Mouse (Mus musculus) intestine, postnatal 0 days (tissue): ENCODE results near the gene Sprtn. TPM values are rescaled to one million over a fixed set of nuclear protein-coding genes. Genes with fewer than 3 reads are reported as not detected.
A peak's percentile ranks its signal among the peaks of the same experiment; 100 is the strongest.

Experiments
- ATAC-seq: fragments of 200-750 bp; cut with Nextera tagmentation; 2 replicates; pipeline ENCODE4 v1.8.0; 2017; ENCODE audit warnings: mild to moderate bottlenecking, moderate TSS enrichment, moderate library complexity
- H3K27ac ChIP-seq: fragments of 300-500 bp; sonication (generic); 2 replicates; pipeline ENCODE4 v1.5.1; 2014; ENCODE audit warnings: mild to moderate bottlenecking, low read depth, low read length, moderate library complexity
- H3K27me3 ChIP-seq: fragments of 300-500 bp; sonication (generic); replicated peaks from 2 replicates; pipeline ENCODE4 v1.6.1; 2014; ENCODE audit warnings: low read length, mixed read lengths; ENCODE audit not compliant: control insufficient read depth, insufficient read depth
- H3K36me3 ChIP-seq: fragments of 300-500 bp; sonication (generic); 2 replicates; pipeline ENCODE4 v1.6.1; 2014; ENCODE audit warnings: mild to moderate bottlenecking, moderate library complexity; ENCODE audit not compliant: control insufficient read depth, insufficient read depth
- H3K4me1 ChIP-seq: fragments of 300-500 bp; sonication (generic); replicated peaks from 2 replicates; pipeline ENCODE4 v1.6.1; 2014; ENCODE audit warnings: antibody characterized with exemption, low read length, mixed read lengths; ENCODE audit not compliant: control insufficient read depth, insufficient read depth
- H3K4me2 ChIP-seq: fragments of 300-500 bp; sonication (generic); replicated peaks from 2 replicates; pipeline ENCODE4 v1.6.1; 2014; ENCODE audit warnings: low read depth, mild to moderate bottlenecking, moderate library complexity
- H3K4me3 ChIP-seq: fragments of 300-500 bp; sonication (generic); 2 replicates; pipeline ENCODE4 v1.5.1; 2014; ENCODE audit warnings: low read depth, low read length
- H3K9ac ChIP-seq: fragments of 300-500 bp; sonication (generic); 2 replicates; pipeline ENCODE4 v1.6.1; 2014; ENCODE audit warnings: mild to moderate bottlenecking, low read depth, low read length
- H3K9me3 ChIP-seq: fragments of 300-500 bp; sonication (generic); 2 replicates; pipeline ENCODE4 v1.6.1; 2016; ENCODE audit warnings: mixed run types; ENCODE audit not compliant: control insufficient read depth
- CTCF ChIP-seq: sonication (generic); IDR thresholded peaks from 2 replicates; pipeline ENCODE4 v1.5.1; 2016; ENCODE audit warnings: low read depth, mild to moderate bottlenecking, control low read depth, antibody characterized with exemption, moderate library complexity
- WGBS: fragments of 180-500 bp; shearing (Covaris S2); extraction: QIAGEN DNeasy Blood & Tissue Kit; methylation state at CpG from one replicate; pipeline ENCODE4 v1.1.7; 2014; 5-methylcytosine and 5-hydroxymethylcytosine counted together
- polyA plus RNA-seq: library from polyadenylated mRNA; unstranded; fragments of >200 nt; fragmentation: Nextera tagmentation; extraction: Ambion mirVana; gene quantifications from 2 replicates; pipeline ENCODE4 v1.2.1, GENCODE M21; 2015

Sprtn gene
- polyA plus RNA-seq, 1 experiment from 2014 or later: 4.5 TPM

GRCm38 (mm10) chr8:124948733-124949111, 51.0 kb downstream of the Sprtn start:
- Histone ChIP-seq H3K4me1 (peaks cover 7% of the 10 kb centered on the region; the same call in 1 of the 2 replicates), H3K4me3 (peak overlapping the region; percentile 78), H3K27me3 (no peaks in the 10 kb centered on the region), H3K4me2 (peak overlapping the region; percentile 72), H3K36me3 (no peaks in the 10 kb centered on the region), H3K9ac (peak overlapping the region; percentile 71), H3K27ac (peak overlapping the region; percentile 90), H3K9me3 (no peaks in the 10 kb centered on the region)
- 0% methylated on average over 26 of the region's 62 CpGs for WGBS
- TF ChIP-seq CTCF: no peak
- peak; percentile 12 for ATAC-seq

GRCm38 (mm10) chr8:124949209-124950068, 51.8 kb downstream of the Sprtn start, which contains the start of gene Egln1:
Gene Egln1 (minus strand): TSS chr8:124949324.
- ATAC-seq: peak; percentile 90
- Histone ChIP-seq H3K4me2 (peak within 1 kb of the TSS; percentile 72), H3K27ac (peak within 1 kb of the TSS; percentile 90), H3K9me3 (no peaks in the 10 kb centered on the region), H3K4me3 (peak within 1 kb of the TSS; percentile 78), H3K27me3 (no peaks in the 10 kb centered on the region), H3K36me3 (no peaks in the 10 kb centered on the region), H3K4me1 (peaks cover 5% of the 10 kb centered on the region; the same call in 1 of the 2 replicates), H3K9ac (peak within 1 kb of the TSS; percentile 71)
- under 1% methylated on average over 56 of the region's 98 CpGs for WGBS
- TF ChIP-seq CTCF: peak; percentile 25; the same call in 1 of the 2 replicates

GRCm38 (mm10) chr8:124950069-124950456, 52.4 kb downstream of the Sprtn start:
- peak overlapping the region; percentile 90 for H3K27ac ChIP-seq
- ATAC-seq: no peak
- peak overlapping the region; percentile 78 for H3K4me3 ChIP-seq
- H3K27me3 ChIP-seq: no peaks in the 10 kb centered on the region
- H3K36me3 ChIP-seq: no peaks in the 10 kb centered on the region
- peak overlapping the region; percentile 72 for H3K4me2 ChIP-seq
- H3K9ac ChIP-seq: peak overlapping the region; percentile 71
- H3K4me1 ChIP-seq: peaks cover 5% of the 10 kb centered on the region; the same call in 1 of the 2 replicates
- no peaks in the 10 kb centered on the region for H3K9me3 ChIP-seq
- no peak for TF ChIP-seq CTCF
- WGBS: 7% methylated on average over 10 of the region's 10 CpGs

- Histone ChIP-seq H3K4me2 (peak overlapping the region; percentile 72), H3K36me3 (no peaks in the 10 kb centered on the region), H3K27me3 (no peaks in the 10 kb centered on the region), H3K9ac (no peak overlapping the region), H3K27ac (no peak overlapping the region), H3K4me1 (peaks cover 5% of the 10 kb centered on the region; the same call in 1 of the 2 replicates), H3K9me3 (no peaks in the 10 kb centered on the region), H3K4me3 (peak overlapping the region; percentile 78)
- TF ChIP-seq CTCF: no peak
- no peak for ATAC-seq
- WGBS: 29% methylated on average over 2 of the region's 2 CpGs
Measured at GRCm38 (mm10) chr8:124950865-124951264, 53.2 kb downstream of the Sprtn start.

- no peak overlapping the region for H3K27ac ChIP-seq
Measured at GRCm38 (mm10) chr8:124953188-124953587, 55.5 kb downstream of the Sprtn start.

GRCm38 (mm10) chr8:124954572-124955082, 56.9 kb downstream of the Sprtn start:
- no peak overlapping the region for H3K4me3 ChIP-seq
- no peak for ATAC-seq
- no peaks in the 10 kb centered on the region for H3K27me3 ChIP-seq
- H3K9ac ChIP-seq: no peak overlapping the region
- TF ChIP-seq CTCF: no peak
- H3K27ac ChIP-seq: no peak overlapping the region
- H3K4me2 ChIP-seq: no peak overlapping the region
- no peaks in the 10 kb centered on the region for H3K9me3 ChIP-seq
- peaks cover 5% of the 10 kb centered on the region; the same call in 1 of the 2 replicates for H3K4me1 ChIP-seq
- 60% methylated on average over 8 of the region's 8 CpGs for WGBS
- no peaks in the 10 kb centered on the region for H3K36me3 ChIP-seq

More at GRCm38 (mm10) chr8:124953188-124953587, 55.5 kb downstream of the Sprtn start:
- Histone ChIP-seq H3K4me1 (peaks cover 5% of the 10 kb centered on the region; the same call in 1 of the 2 replicates), H3K36me3 (no peaks in the 10 kb centered on the region), H3K27me3 (no peaks in the 10 kb centered on the region), H3K9me3 (no peaks in the 10 kb centered on the region), H3K9ac (no peak overlapping the region), H3K4me2 (no peak overlapping the region), H3K4me3 (no peak overlapping the region)
- ATAC-seq: no peak
- 70% methylated on average over 7 of the region's 7 CpGs for WGBS
- TF ChIP-seq CTCF: no peak

Other genes starting within 250 kb of the Sprtn start
- 22.1 and 22.6 TPM in 2 replicates for gene 2310022B05Rik, start 234.5 kb upstream of the Sprtn start, polyA plus RNA-seq
- 19.0 and 20.2 TPM in 2 replicates for gene Ttc13, start 175.9 kb upstream of the Sprtn start, polyA plus RNA-seq
- 13.3 and 14.8 TPM in 2 replicates for gene Arv1, start 175.7 kb upstream of the Sprtn start, polyA plus RNA-seq
- gene Fam89a, start 146.1 kb upstream of the Sprtn start, polyA plus RNA-seq: 1.9 and 2.3 TPM in 2 replicates
- gene Trim67, start 104.8 kb upstream of the Sprtn start, polyA plus RNA-seq: 0.23 and 0.29 TPM in 2 replicates
- gene Gnpat, start 34.9 kb upstream of the Sprtn start, polyA plus RNA-seq: 31.0 and 31.9 TPM in 2 replicates
- 17.7 and 20.6 TPM in 2 replicates for gene 2810004N23Rik, start 34.8 kb upstream of the Sprtn start, polyA plus RNA-seq
- gene Exoc8, start 181 bp upstream of the Sprtn start, polyA plus RNA-seq: 4.7 and 5.4 TPM in 2 replicates
- 8.2 and 8.5 TPM in 2 replicates for gene Egln1, start 51.4 kb downstream of the Sprtn start, polyA plus RNA-seq
- 47.4 and 48.3 TPM in 2 replicates for gene Tsnax, start 115.1 kb downstream of the Sprtn start, polyA plus RNA-seq
- 0.39 and 0.40 TPM in 2 replicates for gene Disc1, start 156.3 kb downstream of the Sprtn start, polyA plus RNA-seq